Mouse (Mus musculus) c-Kit-positive CD71-negative TER-119-negative erythroid progenitor cells, embryonic 14.5 days (primary cell): Measurements from ENCODE around the gene Sin3b.
A peak's percentile ranks its signal among the peaks of the same experiment; 100 is the strongest.
"Not testable (repeated sequence)": the region's sequence is repeated elsewhere in the genome, so short reads cannot be mapped to it uniquely, and the experiment has no call there.

ENCODE experiments used
- DNase-seq: peaks from one replicate; pipeline ENCODE4 v3.0.0-alpha.2; 2013; ENCODE audit warnings: low read depth

Sin3b gene

DNA sequence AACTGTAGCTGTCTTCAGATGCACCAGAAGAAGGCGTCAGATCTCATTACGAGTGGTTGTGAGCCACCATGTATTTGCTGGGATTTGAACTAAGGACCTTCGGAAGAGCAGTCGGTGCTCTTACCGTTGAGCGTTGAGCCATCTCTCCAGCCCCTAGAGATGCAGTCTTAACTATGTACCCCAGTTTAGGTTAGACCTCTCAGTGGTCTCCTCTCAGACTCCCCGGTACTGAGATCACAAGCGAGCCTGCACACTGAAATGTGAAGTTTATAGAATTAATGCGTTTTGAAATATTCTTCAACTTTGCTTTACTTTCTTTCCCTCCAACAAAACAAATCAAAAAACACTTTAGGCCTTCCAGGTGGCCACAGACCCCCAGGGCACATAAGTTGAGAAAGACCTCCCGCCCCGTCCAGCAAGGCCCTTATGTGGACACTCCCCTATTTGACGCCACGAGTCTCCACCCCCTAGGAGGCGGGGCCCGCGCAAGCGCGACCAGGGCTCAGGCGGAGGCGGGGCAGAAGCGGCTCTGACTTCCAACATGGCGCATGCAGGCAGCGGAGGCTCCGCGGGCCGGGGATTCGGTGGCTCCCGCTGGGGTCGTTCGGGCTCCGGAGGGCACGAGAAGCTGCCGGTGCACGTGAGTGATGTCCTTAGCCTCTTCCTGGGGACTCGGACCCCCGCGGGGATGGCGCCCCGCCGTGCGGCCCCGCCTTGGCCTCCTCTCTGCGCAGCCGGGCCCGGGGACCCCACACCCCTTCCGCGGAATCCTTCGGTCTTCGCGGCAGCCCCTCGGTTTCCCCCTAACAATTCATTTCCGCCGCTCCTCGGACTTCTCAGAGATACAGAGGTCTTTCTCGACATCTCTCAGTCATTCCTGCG lies at the start of gene Sin3b:
Gene Sin3b, plus strand, starts transcription at position 517 of the 882 bp plus-strand sequence.
- peak; percentile 83 for DNase-seq

GRCm38 (mm10) chr8:72674184-72674583 lies 48.9 kb upstream of the Sin3b start:
- DNase-seq, result no peak

DNA sequence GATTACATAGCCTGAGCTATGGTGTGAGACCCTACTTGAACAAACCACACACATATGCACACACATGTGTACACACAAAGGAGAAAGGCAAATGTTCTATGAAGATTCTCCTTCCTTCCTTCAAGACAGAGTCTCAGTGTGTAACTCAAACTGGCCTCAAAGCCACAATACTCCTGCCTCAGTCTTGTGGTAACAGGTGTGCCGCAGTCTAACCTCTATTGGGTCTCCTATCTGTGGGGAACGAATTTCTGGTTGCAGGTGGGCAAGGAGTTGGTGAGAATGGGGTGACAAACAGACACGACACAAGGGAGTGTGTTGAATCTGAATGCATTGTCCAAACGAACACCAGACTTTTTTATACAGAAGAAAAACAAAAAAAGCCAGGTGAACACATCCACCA lies 46.6 kb upstream of the Sin3b start:
- DNase-seq, result no peak

- DNase-seq, result not testable (repeated sequence)
Measured at GRCm38 (mm10) chr8:72676844-72677243, 46.2 kb upstream of the Sin3b start.

DNA sequence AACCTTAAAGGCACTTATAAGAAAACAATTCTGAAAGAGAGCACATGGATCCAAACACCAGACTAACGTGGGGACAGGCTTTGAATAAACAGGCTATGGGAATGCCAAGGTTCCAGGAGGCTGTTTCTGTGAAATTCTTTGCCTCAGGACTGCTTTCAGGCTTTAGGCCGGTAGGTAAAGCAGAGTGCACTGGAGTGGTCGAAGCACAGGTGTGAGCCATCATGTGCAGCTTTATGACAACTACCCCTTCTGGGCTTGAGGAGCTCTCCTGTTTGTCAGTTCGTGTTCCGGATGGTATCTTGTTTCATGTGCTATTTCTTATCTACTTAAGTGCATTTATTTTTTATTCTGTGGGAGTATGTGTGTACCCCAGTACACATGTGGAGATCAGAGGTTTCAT lies 45.8 kb upstream of the Sin3b start:
- DNase-seq, result no peak

DNA sequence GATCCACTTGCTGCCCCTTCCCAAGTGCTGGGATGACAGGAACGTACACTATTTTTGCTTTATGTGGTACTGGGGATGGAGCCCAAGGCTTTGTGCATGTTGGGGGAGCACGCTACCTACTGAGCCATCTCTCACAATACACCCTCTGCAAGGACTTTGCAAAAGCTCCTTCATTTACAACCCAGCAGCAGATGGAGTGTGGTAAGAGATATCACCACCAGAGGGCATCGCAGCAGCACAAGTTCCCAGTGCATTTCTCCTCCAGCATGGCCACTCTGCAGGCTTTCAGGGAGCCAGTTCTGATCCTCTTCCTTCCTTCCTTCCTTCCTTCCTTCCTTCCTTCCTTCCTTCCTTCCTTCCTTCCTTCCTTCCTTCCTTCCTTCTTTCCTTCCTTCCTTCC lies 43.0 kb upstream of the Sin3b start:
- peak; percentile 56 for DNase-seq

- DNase-seq, result no peak
Measured at GRCm38 (mm10) chr8:72682051-72682687, 40.9 kb upstream of the Sin3b start.

DNA sequence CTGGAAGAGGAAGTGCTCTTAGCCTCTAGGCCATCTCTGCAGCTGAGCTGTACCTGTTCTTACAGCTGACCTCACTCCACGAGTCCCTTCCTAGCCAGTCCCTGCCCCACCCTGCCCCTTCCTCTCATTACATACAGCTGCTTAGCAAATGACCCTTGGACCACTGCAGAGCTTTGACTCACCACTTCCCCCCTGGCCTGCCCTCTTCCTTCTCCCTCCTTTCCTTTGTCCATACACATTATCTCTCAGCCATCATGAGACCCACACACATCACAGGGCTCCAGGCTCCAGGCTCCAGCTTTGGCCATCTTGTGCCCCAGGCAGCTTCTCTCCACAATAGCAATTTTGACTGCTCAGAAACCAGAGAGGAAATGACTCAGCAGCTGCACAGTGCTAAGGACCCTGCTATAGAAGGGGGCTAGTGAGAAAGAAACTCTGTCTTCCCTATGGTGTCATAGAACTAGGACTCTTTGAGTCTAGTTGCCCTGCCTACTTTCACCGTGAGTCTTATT lies 40.0 kb upstream of the Sin3b start:
- DNase-seq, result peak; percentile 30

DNA sequence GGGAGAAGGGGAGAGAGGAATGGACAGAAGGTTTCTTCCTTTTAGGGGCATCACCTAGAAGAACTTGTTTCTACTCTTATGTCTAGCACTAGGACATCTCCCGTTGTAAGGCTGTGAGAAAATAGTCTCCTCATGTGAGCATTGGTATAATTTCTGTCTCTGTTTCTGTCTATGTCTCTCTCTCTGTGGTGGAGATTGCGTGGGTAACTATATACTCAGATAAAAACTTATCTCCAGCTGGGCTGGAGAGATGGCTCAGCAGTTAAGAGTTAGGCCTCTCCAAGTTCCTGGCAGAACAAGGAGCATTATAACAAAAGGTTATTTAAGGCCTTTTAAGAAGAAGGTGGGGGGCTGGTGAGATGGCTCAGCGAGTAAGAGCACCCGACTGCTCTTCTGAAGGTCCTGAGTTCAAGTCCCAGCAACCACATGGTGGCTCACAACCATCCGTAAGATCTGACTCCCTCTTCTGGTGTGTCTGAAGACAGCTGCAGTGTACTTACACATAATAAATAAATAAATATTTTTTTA lies 39.4 kb upstream of the Sin3b start:
- DNase-seq, result not testable (repeated sequence)

GRCm38 (mm10) chr8:72698349-72698926 lies 24.6 kb upstream of the Sin3b start:
- DNase-seq, result no peak

- DNase-seq, result no peak
Measured at GRCm38 (mm10) chr8:72712569-72712968, 10.5 kb upstream of the Sin3b start.

DNA sequence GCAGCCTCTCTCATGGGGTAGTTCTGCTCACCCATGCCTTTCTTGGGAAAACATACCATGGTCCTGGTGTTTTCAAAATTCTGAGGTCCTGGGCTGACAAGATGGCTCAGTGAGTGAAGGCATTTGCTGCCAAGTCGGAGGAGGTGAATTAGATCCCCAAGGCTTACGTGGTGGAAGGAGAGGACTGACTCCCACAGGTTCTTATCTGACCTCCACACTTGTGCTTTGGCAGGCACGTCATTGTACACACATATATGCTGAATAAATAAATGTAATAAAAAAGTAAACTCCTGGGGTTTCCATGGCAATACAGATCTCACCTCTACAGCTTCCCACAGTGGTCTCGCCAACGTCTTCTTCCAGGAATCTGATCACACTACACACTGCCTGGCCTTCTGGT lies 6.5 kb upstream of the Sin3b start:
- no peak for DNase-seq

- no peak for DNase-seq
Measured at GRCm38 (mm10) chr8:72720541-72720940, 2.5 kb upstream of the Sin3b start.

DNA sequence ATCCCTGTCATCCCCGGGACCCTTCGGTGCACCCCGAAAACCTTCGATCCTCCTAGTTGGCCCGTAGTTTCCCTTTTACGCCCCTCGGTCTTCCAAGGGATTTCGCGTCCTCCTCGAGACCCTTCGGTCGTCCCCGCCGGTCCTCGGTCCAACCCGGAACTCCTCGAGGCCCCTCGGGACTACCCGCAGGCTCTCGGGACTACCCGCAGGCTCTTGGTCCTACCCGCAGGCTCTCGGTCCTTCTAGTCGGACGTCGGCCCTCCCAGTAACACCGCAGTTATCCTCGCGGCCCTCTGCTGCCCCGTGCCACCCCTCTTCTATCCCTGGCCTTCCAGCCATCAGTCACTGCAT lies 541 bp downstream of the Sin3b start:
- DNase-seq, result no peak

- DNase-seq, result no peak
Measured at GRCm38 (mm10) chr8:72728636-72729035, 5.6 kb downstream of the Sin3b start.

- no peak for DNase-seq
Measured at GRCm38 (mm10) chr8:72735001-72735400, 11.9 kb downstream of the Sin3b start.

DNA sequence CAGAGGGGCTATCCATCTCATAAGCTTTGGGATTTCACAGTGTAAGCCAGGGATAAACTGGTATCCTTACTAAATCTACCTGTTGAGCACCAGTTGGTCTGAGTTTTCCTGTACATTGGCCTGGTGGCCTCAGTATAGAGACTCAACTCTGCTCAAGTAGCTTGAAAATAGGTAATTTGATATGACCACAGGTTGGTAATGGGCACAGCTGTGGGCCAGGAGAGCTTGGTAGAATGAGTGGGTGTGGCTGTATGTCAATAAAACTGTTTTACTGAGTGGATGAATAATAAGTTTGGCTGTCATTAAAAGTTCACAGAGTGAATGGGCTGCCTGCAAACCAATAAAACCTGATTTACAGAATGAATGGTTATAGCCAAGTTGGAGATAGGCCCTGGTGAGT lies 13.8 kb downstream of the Sin3b start:
- DNase-seq, result no peak

DNA sequence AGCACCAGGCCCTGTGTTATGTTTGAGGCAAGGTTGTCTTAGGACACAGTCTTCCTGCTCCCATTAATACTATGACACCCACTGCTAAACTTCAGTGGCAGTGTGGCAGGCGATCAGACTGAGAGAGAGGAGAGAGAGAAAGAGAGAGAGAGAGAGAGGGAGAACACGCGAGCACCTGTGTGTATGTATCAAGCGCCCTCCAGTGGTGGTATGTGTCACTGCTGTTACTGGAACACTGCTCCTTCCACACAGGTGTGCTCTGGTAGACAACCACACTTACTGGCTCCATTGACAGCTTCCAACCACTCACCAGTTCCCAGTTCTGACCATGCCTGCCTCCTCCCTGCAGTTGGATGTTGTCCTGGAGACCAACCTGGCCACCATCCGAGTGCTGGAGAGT lies 23.0 kb downstream of the Sin3b start:
- peak; percentile 29 for DNase-seq

GRCm38 (mm10) chr8:72749846-72750245 lies 26.8 kb downstream of the Sin3b start:
- no peak for DNase-seq

DNA sequence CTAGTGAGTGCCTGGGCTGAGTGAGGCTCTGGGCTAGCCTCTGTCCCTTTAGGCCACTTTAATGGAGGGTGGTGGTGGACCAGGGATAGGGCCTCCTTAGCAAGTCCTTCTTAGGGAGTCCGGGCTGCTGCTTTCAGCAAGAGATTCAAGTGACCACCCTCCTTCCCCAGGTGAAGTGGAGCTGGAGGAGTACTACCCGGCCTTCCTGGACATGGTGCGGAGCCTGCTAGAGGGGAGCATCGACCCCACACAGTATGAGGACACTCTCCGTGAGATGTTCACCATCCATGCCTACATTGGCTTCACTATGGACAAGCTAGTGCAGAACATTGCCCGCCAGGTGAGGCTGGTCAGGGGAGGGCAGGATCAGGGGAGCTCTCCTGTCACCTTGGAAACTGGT lies 27.2 kb downstream of the Sin3b start:
- no peak for DNase-seq

- no peak for DNase-seq
Measured at GRCm38 (mm10) chr8:72751126-72751525, 28.0 kb downstream of the Sin3b start.

DNA sequence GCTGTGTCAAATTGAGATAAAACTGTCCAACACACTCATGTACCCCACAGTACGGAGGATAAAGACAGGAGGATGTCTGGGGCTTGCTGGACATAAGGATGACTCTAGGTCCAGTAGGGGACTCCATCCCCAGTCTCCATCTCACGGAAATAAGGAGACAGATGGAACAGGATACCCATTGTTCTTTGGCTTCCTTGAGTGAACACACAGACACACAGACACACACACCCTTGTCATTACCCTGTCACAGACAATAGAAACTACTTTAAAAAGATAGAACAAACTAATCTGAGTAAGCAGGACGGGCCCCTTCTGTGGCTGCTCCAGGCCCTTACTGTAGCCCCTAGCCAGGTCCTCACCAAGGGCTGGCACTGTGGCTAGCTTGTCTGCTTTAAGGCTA lies 29.2 kb downstream of the Sin3b start:
- DNase-seq, result no peak

DNA sequence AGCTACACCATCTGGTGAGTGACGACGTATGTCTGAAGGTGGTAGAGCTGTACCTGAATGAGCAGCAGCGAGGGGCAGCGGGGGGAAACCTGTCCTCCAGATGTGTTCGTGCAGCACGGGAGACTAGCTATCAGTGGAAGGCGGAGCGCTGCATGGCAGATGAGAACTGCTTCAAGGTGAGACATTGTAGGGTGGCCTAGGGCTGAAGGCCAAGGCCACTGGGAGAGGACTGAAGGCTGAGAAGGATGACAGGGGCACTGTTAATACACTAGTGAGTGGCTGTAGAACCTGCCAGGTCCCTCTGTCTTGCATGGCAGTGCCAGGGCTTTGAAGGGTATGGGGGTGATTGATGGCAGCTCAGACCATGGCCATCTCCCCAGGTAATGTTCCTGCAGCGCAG lies 30.1 kb downstream of the Sin3b start:
- no peak for DNase-seq
